ENCODE assay signal across 1 mouse cellular context in the genomic region with DNA sequence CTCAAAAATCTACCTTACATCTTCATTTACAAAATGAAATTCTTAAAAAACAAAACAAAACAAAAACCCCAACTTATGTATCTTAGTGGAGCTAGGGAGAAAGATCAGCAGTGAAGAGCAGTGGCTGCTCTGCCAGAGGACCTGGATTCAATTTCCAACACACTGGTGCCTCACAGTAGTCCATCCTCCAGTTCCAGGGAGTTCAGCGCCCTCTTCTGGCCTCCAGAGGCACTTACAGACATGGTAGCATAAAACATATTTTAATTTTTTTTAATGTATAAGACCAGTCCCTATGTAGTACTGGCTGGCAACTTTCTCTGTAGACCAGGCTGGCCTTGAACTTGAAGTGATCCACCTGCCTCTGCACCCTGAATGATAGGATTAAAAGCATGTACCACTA.
A peak's percentile ranks its signal among the peaks of the same experiment; 100 is the strongest.
TF ChIP-seq lines count a peak whose summit lies in the region.

No protein-coding gene starts in this region.

TF ChIP-seq in MEL, 35 proteins besides CTCF, POLR2A, EP300 and RAD21 (continued from another document):
- TF ChIP-seq USF2 (IDR thresholded peaks at IDR 0.05; ENCODE audit: borderline replicate concordance in 1 of 2, insufficient read depth in 1 of 2, low read depth in 1 of 2, low read length in 2 of 2), result no peak
- TF ChIP-seq UBTF (IDR thresholded peaks at IDR 0.05; ENCODE audit: borderline replicate concordance, insufficient read depth, low read depth, low read length), result no peak
- no peak for TF ChIP-seq MEF2A (IDR thresholded peaks at IDR 0.05; ENCODE audit: extremely low read depth, insufficient replicate concordance, low read depth, low read length, poor library complexity, severe bottlenecking)
- TF ChIP-seq USF1 (IDR thresholded peaks at IDR 0.05; ENCODE audit: low read depth, low read length), result no peak
- TF ChIP-seq GATA1 (IDR thresholded peaks at IDR 0.05; ENCODE audit: low read depth, low read length), result no peak
- peak; percentile 96 for TF ChIP-seq SMC3 (IDR thresholded peaks at IDR 0.05; ENCODE audit: low read depth, low read length)
- TF ChIP-seq ZKSCAN1 (IDR thresholded peaks at IDR 0.05; ENCODE audit: low read depth, low read length), result no peak
- no peak for TF ChIP-seq RCOR1 (IDR thresholded peaks at IDR 0.05; ENCODE audit: low read depth, low read length)
- no peak for TF ChIP-seq MXI1 (IDR thresholded peaks at IDR 0.05; ENCODE audit: low read depth, low read length)
- TF ChIP-seq ZMIZ1 (IDR thresholded peaks at IDR 0.05; ENCODE audit: low read depth, low read length), result no peak
- TF ChIP-seq MYB (IDR thresholded peaks at IDR 0.05; ENCODE audit: low read depth, low read length), result no peak
- TF ChIP-seq BHLHE40 (IDR thresholded peaks at IDR 0.05; ENCODE audit: borderline replicate concordance, low read depth, low read length), result no peak
- TF ChIP-seq MAFK (IDR thresholded peaks at IDR 0.05; ENCODE audit: borderline replicate concordance, low read depth, low read length), result no peak
- no peak for TF ChIP-seq E2F4 (IDR thresholded peaks at IDR 0.05; ENCODE audit: borderline replicate concordance, low read depth, low read length)
- no peak for TF ChIP-seq POLR2AphosphoS5 (IDR thresholded peaks at IDR 0.05; ENCODE audit: borderline replicate concordance, low read depth, low read length)
- peak; percentile 89 for TF ChIP-seq ZNF384 (IDR thresholded peaks at IDR 0.05; ENCODE audit: low read depth, low read length)
- 0 out of 2 replicates have a peak, but pooled peaks have one; percentile 20 for TF ChIP-seq TBP (IDR thresholded peaks at IDR 0.05; ENCODE audit: low read depth, low read length)
- TF ChIP-seq TCF12 (IDR thresholded peaks at IDR 0.05; ENCODE audit: low read depth, low read length), result no peak
- no peak for TF ChIP-seq GABPA (IDR thresholded peaks at IDR 0.05; ENCODE audit: low read depth, low read length)
- no peak for TF ChIP-seq KAT2A (conservative IDR thresholded peaks at IDR 0.05; ENCODE audit: low read depth, low read length)
- no peak for TF ChIP-seq NRF1 (IDR thresholded peaks at IDR 0.05; ENCODE audit: insufficient read depth, low read depth, low read length, poor library complexity, severe bottlenecking)
- TF ChIP-seq CHD2 (IDR thresholded peaks at IDR 0.05; ENCODE audit: low read length), result no peak
- TF ChIP-seq ETS1 (IDR thresholded peaks at IDR 0.05; ENCODE audit: low read depth, low read length), result no peak
